Mouse (Mus musculus): ENCODE results near the gene Cks2. TPM values are rescaled to one million over a fixed set of nuclear protein-coding genes. Genes with fewer than 3 reads are reported as not detected.
A peak's percentile ranks its signal among the peaks of the same experiment; 100 is the strongest.
"Not testable (repeated sequence)": the region's sequence is repeated elsewhere in the genome, so short reads cannot be mapped to it uniquely, and the experiment has no call there.

The Cks2 gene
- total RNA-seq, 1 experiment: 188 TPM

DNA sequence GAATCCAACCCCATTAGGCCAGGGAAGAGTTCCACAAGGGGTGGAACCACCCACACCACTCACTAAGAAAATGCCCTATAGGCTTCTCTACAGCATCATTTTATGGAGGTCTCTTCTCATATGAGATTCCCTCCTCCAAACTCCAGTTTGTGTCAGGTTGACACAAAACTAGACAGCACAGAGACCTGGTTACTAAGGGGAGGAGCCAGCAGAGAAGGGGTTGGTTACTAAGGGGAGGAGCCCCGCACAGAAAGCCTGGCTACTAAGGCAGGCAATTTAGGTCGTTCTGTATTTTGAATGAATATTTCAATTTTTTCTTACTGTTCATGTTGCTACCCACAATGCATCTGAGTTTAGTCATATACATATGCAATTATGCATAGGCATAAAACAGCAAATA, 21.4 kb upstream of the Cks2 start:
- no peak overlapping the region for H3K4me3 ChIP-seq (ENCODE audit: insufficient read depth in 1 of 2, low read depth in 1 of 2, low read length in 2 of 2, poor library complexity in 1 of 2, severe bottlenecking in 1 of 2)
- TF ChIP-seq ZC3H11A (IDR thresholded peaks at IDR 0.05; ENCODE audit: borderline replicate concordance, low read depth, low read length) (no peak), MAFK (IDR thresholded peaks at IDR 0.05; ENCODE audit: insufficient read depth, low read depth, low read length) (no peak)
- in situ Hi-C loops (cut with MboI; ENCODE audit: low sequenced_read_pairs in 2 of 2, unreplicated experiment in 2 of 2): loop anchor here in 1 of 2 experiments (25.0 kb wide), 1 partner anchor 661 kb away; no protein-coding TSS in a partner anchor
- peaks cover 1% of the 10 kb centered on the region in 2 experiments; a peak in 1 of 4 replicates for H3K4me1 ChIP-seq (ENCODE audit: control insufficient read depth in 2 of 2, insufficient read depth in 2 of 2, low read length in 2 of 2, poor library complexity in 1 of 2)
- no peak for DNase-seq (ENCODE audit: low read depth, low spot score)
- no peak overlapping the region for H3K9ac ChIP-seq (ENCODE audit: insufficient read depth, low read depth, low read length, poor library complexity, severe bottlenecking)
- H3K36me3 ChIP-seq (ENCODE audit: control insufficient read depth, insufficient read depth, low read length, poor library complexity, severe bottlenecking): no peaks in the 10 kb centered on the region
- H3K27ac ChIP-seq (ENCODE audit: insufficient read depth, low read depth, low read length, poor library complexity, severe bottlenecking): no peak overlapping the region
- H3K9me3 ChIP-seq (ENCODE audit: control insufficient read depth, insufficient read depth, low read depth, low read length): no peaks in the 10 kb centered on the region

DNA sequence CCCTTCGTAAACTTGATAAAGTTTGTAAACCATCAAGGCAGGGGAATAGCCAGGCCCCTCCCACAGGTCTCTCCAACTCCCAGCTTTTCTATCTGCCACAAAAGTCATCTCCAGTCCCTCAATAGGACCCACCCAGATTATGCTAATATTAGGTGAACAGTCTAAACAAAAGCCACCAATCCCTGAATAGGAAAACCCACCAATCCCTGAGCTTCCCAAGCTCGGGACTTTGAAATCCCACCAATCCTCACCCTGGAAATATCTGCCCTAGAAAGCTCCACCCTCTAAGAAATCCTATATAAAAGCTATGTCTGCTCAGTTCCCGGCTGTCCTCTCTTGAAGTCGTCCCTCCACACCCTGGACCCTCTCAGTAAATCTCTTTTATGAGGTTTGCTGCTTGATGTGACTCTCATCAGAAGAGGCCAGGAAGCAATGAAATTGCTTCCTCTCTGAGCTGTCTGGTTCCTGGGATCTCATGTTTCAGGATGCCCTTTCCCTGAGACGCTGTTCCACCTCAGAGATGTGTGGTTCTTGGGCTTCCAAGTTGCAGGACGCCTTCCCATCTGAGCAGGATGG, 16.7 kb upstream of the Cks2 start:
- no peak overlapping the region for H3K27ac ChIP-seq (ENCODE audit: insufficient read depth, low read depth, low read length, poor library complexity, severe bottlenecking)
- H3K4me1 ChIP-seq (ENCODE audit: control insufficient read depth in 2 of 2, insufficient read depth in 2 of 2, low read length in 2 of 2, poor library complexity in 1 of 2): peaks cover 6 to 8% of the 10 kb centered on the region in 2 experiments; a peak in 2 of 4 replicates
- H3K4me3 ChIP-seq (ENCODE audit: insufficient read depth in 1 of 2, low read depth in 1 of 2, low read length in 2 of 2, poor library complexity in 1 of 2, severe bottlenecking in 1 of 2): no peak overlapping the region
- H3K9ac ChIP-seq (ENCODE audit: insufficient read depth, low read depth, low read length, poor library complexity, severe bottlenecking): no peak overlapping the region
- no peaks in the 10 kb centered on the region for H3K36me3 ChIP-seq (ENCODE audit: control insufficient read depth, insufficient read depth, low read length, poor library complexity, severe bottlenecking)
- TF ChIP-seq MAFK (IDR thresholded peaks at IDR 0.05; ENCODE audit: insufficient read depth, low read depth, low read length): no peak
- no peak for TF ChIP-seq ZNF384 (IDR thresholded peaks at IDR 0.05; ENCODE audit: low read depth, low read length)
- TF ChIP-seq HCFC1 (IDR thresholded peaks at IDR 0.05; ENCODE audit: borderline replicate concordance, insufficient read depth, low read length): no peak
- no peak for TF ChIP-seq ZC3H11A (IDR thresholded peaks at IDR 0.05; ENCODE audit: borderline replicate concordance, low read depth, low read length)
- no peak for TF ChIP-seq CHD2 (IDR thresholded peaks at IDR 0.05; ENCODE audit: low read depth, low read length)
- no peaks in the 10 kb centered on the region for H3K9me3 ChIP-seq (ENCODE audit: control insufficient read depth, insufficient read depth, low read depth, low read length)
- in situ Hi-C loops (cut with MboI; ENCODE audit: low sequenced_read_pairs in 2 of 2, unreplicated experiment in 2 of 2): no loop called here
- no peak for DNase-seq (ENCODE audit: low read depth, low spot score)

DNA sequence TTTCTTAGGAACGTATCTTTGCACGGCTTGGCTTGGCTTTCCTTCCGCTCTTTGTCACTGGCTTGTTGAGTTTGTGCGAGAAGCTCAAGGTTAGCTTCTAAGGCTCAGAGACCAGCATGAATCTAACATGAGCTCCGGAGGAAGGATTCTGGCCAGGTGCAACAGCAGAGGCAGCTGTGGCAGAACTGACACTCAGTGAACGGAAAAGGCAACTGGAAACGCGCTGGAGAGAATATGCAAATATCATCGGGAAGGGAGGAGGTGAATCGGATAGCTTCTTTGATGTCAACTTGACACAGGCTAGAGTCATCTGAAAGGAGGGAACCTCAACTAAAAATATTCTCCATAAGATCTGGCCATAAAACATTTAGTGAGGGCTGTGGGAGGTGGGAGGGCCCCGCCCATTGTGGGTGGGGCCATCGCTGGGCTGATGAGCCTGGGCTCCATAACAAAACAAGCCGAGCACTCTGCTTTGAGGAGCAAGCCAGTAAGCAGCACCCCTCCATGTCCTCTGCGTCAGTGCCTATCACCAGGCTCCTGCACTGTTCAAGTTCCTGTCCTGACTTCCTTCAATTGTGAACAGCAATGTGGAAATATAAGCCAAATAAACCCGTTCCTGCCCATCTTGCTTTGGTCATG, 13.6 kb upstream of the Cks2 start:
- Histone ChIP-seq H3K4me3 (ENCODE audit: insufficient read depth in 1 of 2, low read depth in 1 of 2, low read length in 2 of 2, poor library complexity in 1 of 2, severe bottlenecking in 1 of 2) (peak overlapping the region in 1 of 2 experiments; percentile 13; a peak in 1 of 4 replicates), H3K9ac (ENCODE audit: insufficient read depth, low read depth, low read length, poor library complexity, severe bottlenecking) (no peak overlapping the region), H3K4me1 (ENCODE audit: control insufficient read depth in 2 of 2, insufficient read depth in 2 of 2, low read length in 2 of 2, poor library complexity in 1 of 2) (peaks cover 5 to 8% of the 10 kb centered on the region in 2 experiments; a peak in 2 of 4 replicates), H3K27ac (ENCODE audit: insufficient read depth, low read depth, low read length, poor library complexity, severe bottlenecking) (no peak overlapping the region), H3K36me3 (ENCODE audit: control insufficient read depth, insufficient read depth, low read length, poor library complexity, severe bottlenecking) (no peaks in the 10 kb centered on the region), H3K9me3 (ENCODE audit: control insufficient read depth, insufficient read depth, low read depth, low read length) (no peaks in the 10 kb centered on the region)
- in situ Hi-C loops (cut with MboI; ENCODE audit: low sequenced_read_pairs in 2 of 2, unreplicated experiment in 2 of 2): no loop called here
- peak; percentile 66 for DNase-seq (ENCODE audit: low read depth, low spot score)
- TF ChIP-seq ZC3H11A (IDR thresholded peaks at IDR 0.05; ENCODE audit: borderline replicate concordance, low read depth, low read length) (no peak), ZNF384 (IDR thresholded peaks at IDR 0.05; ENCODE audit: low read depth, low read length) (no peak), HCFC1 (IDR thresholded peaks at IDR 0.05; ENCODE audit: borderline replicate concordance, insufficient read depth, low read length) (no peak), CHD2 (IDR thresholded peaks at IDR 0.05; ENCODE audit: low read depth, low read length) (no peak), MAFK (IDR thresholded peaks at IDR 0.05; ENCODE audit: insufficient read depth, low read depth, low read length) (no peak)

DNA sequence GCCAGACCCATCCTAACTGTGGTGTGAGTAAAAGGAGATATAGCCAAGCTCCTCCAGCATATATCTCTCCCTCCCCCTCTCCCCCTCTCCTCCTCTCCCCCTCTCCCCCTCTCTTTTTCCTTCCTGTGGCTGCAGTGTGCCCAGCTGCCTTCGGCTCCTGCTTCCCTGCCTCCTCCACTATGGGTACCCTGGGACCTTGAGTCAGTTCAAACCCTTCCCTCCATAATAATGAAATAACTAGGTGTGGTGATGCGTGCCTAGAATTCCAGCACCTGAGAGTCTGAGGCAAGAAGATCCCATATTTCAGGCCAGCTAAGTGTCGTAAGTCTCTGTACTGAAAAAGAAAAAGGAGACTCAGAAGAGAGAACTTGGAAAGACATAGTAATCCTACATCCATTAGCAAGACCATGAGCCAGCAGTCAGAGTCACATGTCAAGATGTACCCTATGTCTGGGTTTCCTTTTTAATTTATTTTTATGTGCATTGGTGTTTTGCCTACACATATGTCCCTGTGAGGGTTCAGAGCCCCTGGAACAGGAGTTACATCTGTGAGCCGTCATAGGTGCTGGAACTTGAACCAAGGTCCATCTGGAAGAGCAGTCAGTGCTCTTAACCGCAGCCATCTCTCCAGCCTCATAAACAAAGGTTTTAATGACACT, 12.3 kb upstream of the Cks2 start:
- no peak for TF ChIP-seq CHD2 (IDR thresholded peaks at IDR 0.05; ENCODE audit: low read depth, low read length)
- no peak for TF ChIP-seq MAFK (IDR thresholded peaks at IDR 0.05; ENCODE audit: insufficient read depth, low read depth, low read length)
- no peak for TF ChIP-seq HCFC1 (IDR thresholded peaks at IDR 0.05; ENCODE audit: borderline replicate concordance, insufficient read depth, low read length)
- no peak for TF ChIP-seq ZC3H11A (IDR thresholded peaks at IDR 0.05; ENCODE audit: borderline replicate concordance, low read depth, low read length)
- TF ChIP-seq ZNF384 (IDR thresholded peaks at IDR 0.05; ENCODE audit: low read depth, low read length): no peak

DNA sequence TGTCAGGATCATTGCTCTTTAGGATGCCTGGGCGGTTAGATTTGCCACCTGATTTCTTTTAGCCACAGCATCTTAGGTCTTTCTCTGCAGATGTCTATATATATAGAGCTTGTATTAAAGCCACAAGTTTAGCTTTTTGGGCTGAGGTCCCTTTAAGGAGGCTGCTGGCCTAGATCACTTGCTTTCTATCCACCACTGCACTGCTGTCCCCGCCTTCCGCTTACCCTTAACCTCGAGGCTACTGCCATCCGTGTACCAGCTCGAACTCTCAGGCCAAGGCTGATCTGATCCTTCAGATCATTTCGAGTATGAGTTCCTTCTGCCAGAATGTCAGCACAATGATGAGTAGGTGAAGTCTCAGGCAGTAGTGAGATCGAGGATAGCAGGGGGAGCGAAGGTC, 9.6 kb upstream of the Cks2 start:
- in situ Hi-C loops (cut with MboI; ENCODE audit: low sequenced_read_pairs in 2 of 2, unreplicated experiment in 2 of 2); H3K9me3 ChIP-seq (ENCODE audit: control insufficient read depth, insufficient read depth, low read depth, low read length); H3K9ac ChIP-seq (ENCODE audit: insufficient read depth, low read depth, low read length, poor library complexity, severe bottlenecking); DNase-seq (ENCODE audit: low read depth, low spot score); H3K27ac ChIP-seq (ENCODE audit: insufficient read depth, low read depth, low read length, poor library complexity, severe bottlenecking); H3K36me3 ChIP-seq (ENCODE audit: control insufficient read depth, insufficient read depth, low read length, poor library complexity, severe bottlenecking); H3K4me3 ChIP-seq (ENCODE audit: insufficient read depth in 1 of 2, low read depth in 1 of 2, low read length in 2 of 2, poor library complexity in 1 of 2, severe bottlenecking in 1 of 2); H3K4me1 ChIP-seq (ENCODE audit: control insufficient read depth in 2 of 2, insufficient read depth in 2 of 2, low read length in 2 of 2, poor library complexity in 1 of 2): not testable (repeated sequence)

More for the DNA sequence above, 12.3 kb upstream of the Cks2 start:
- no peaks in the 10 kb centered on the region for H3K9me3 ChIP-seq (ENCODE audit: control insufficient read depth, insufficient read depth, low read depth, low read length)
- H3K36me3 ChIP-seq (ENCODE audit: control insufficient read depth, insufficient read depth, low read length, poor library complexity, severe bottlenecking): no peaks in the 10 kb centered on the region
- DNase-seq (ENCODE audit: low read depth, low spot score): no peak
- H3K4me1 ChIP-seq (ENCODE audit: control insufficient read depth in 2 of 2, insufficient read depth in 2 of 2, low read length in 2 of 2, poor library complexity in 1 of 2): peaks cover 5 to 8% of the 10 kb centered on the region in 2 experiments; a peak in 2 of 4 replicates
- H3K27ac ChIP-seq (ENCODE audit: insufficient read depth, low read depth, low read length, poor library complexity, severe bottlenecking): no peak overlapping the region
- H3K9ac ChIP-seq (ENCODE audit: insufficient read depth, low read depth, low read length, poor library complexity, severe bottlenecking): no peak overlapping the region
- in situ Hi-C loops (cut with MboI; ENCODE audit: low sequenced_read_pairs in 2 of 2, unreplicated experiment in 2 of 2): no loop called here
- no peak overlapping the region for H3K4me3 ChIP-seq (ENCODE audit: insufficient read depth in 1 of 2, low read depth in 1 of 2, low read length in 2 of 2, poor library complexity in 1 of 2, severe bottlenecking in 1 of 2)
